Mouse (Mus musculus): ENCODE measurements around the gene Rabif. TPM values are rescaled to one million over a fixed set of nuclear protein-coding genes. Genes with fewer than 3 reads are reported as not detected.

Gene Rabif
- polyA plus RNA-seq, 1 experiment from 2014 or later, result 78.5 TPM

DNA sequence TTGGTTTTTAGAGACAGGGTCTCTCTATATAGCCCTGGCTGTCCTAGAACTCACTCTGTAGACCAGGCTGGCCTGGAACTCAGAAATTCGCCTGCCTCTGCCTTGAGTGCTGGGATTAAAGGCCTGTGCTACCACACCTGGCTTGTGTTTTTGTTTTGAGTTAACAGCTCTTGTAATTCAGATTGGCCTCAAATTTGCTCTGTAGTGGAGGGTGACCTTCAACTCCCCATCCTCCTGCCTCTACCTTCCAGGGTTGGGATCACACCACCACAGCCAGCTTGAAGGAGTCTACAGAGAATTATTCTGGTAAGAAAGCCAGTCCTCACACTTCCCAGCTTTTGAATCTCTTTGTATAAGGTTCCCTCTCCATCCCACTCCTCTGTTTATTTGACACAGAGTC, 6.5 kb downstream of the Rabif start:
- ATAC-seq, result no peak
- Histone ChIP-seq H3K9me3 (replicated peaks; ENCODE audit: control insufficient read depth, low read length, poor library complexity, severe bottlenecking) (no peaks in the 10 kb centered on the region), H3K4me2 (ENCODE audit: low read length) (no peak overlapping the region), H3K27ac (ENCODE audit: low read length) (no peak overlapping the region), H3K4me1 (ENCODE audit: control insufficient read depth, insufficient read depth, low read length) (peaks cover 3% of the 10 kb centered on the region), H3K27me3 (ENCODE audit: control insufficient read depth, insufficient read depth, low read depth, low read length) (no peaks in the 10 kb centered on the region), H3K9ac (ENCODE audit: low read depth, low read length) (no peak overlapping the region), H3K36me3 (ENCODE audit: control insufficient read depth, insufficient read depth, low read length) (peaks cover 9% of the 10 kb centered on the region; the same call in 1 of the 2 replicates), H3K4me3 (ENCODE audit: low read depth, low read length) (no peak overlapping the region)
- WGBS, result 90% methylated on average over 1 of the region's 1 CpGs

DNA sequence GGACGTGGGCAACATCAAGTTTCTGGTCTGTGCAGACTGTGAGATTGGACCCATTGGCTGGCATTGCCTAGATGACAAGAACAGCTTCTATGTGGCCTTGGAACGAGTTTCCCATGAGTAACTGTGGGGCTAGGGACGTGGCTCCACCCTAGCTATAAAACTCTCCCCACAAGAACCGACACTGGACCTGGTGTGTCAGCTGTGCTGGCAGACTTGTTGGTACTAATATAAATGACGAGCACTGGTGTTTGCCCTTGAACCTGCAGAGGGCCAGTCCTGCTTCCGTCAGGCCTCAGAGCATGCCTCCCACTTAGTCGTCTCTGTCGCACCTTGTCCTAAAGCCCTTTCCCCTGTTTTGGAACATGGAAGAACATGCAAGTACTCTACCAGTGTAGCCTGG, 11.8 kb downstream of the Rabif start:
- Histone ChIP-seq H3K4me3 (ENCODE audit: low read depth, low read length) (no peak overlapping the region), H3K27ac (ENCODE audit: low read length) (no peak overlapping the region), H3K4me2 (ENCODE audit: low read length) (no peak overlapping the region), H3K9ac (ENCODE audit: low read depth, low read length) (no peak overlapping the region), H3K4me1 (ENCODE audit: control insufficient read depth, insufficient read depth, low read length) (no peaks in the 10 kb centered on the region), H3K9me3 (replicated peaks; ENCODE audit: control insufficient read depth, low read length, poor library complexity, severe bottlenecking) (no peaks in the 10 kb centered on the region), H3K36me3 (ENCODE audit: control insufficient read depth, insufficient read depth, low read length) (peaks cover 25% of the 10 kb centered on the region), H3K27me3 (ENCODE audit: control insufficient read depth, insufficient read depth, low read depth, low read length) (no peaks in the 10 kb centered on the region)
- no peak for ATAC-seq
- 99% methylated on average over 8 of the region's 8 CpGs for WGBS

GRCm38 (mm10) chr1:134510018-134510417, 15.6 kb downstream of the Rabif start:
- Histone ChIP-seq H3K27ac (ENCODE audit: low read length) (no peak overlapping the region), H3K9ac (ENCODE audit: low read depth, low read length) (no peak overlapping the region), H3K9me3 (replicated peaks; ENCODE audit: control insufficient read depth, low read length, poor library complexity, severe bottlenecking) (no peaks in the 10 kb centered on the region), H3K4me3 (ENCODE audit: low read depth, low read length) (no peak overlapping the region), H3K4me2 (ENCODE audit: low read length) (no peak overlapping the region), H3K4me1 (ENCODE audit: control insufficient read depth, insufficient read depth, low read length) (no peaks in the 10 kb centered on the region; the same call in 1 of the 2 replicates), H3K36me3 (ENCODE audit: control insufficient read depth, insufficient read depth, low read length) (peaks cover 22% of the 10 kb centered on the region), H3K27me3 (ENCODE audit: control insufficient read depth, insufficient read depth, low read depth, low read length) (0 out of 2 replicates have a peak, but pooled peaks cover 2% of the 10 kb centered on the region)
- ATAC-seq, result no peak
- 58% methylated on average over 7 of the region's 7 CpGs for WGBS

- H3K4me1 ChIP-seq (ENCODE audit: control insufficient read depth, insufficient read depth, low read length), result no peaks in the 10 kb centered on the region; the same call in 1 of the 2 replicates
- no peak overlapping the region for H3K4me3 ChIP-seq (ENCODE audit: low read depth, low read length)
- H3K4me2 ChIP-seq (ENCODE audit: low read length), result no peak overlapping the region
- no peak overlapping the region for H3K9ac ChIP-seq (ENCODE audit: low read depth, low read length)
- H3K36me3 ChIP-seq (ENCODE audit: control insufficient read depth, insufficient read depth, low read length), result peaks cover 8% of the 10 kb centered on the region; the same call in 1 of the 2 replicates
- no peak for ATAC-seq
- 0 out of 2 replicates have a peak, but pooled peaks cover 2% of the 10 kb centered on the region for H3K27me3 ChIP-seq (ENCODE audit: control insufficient read depth, insufficient read depth, low read depth, low read length)
- 54% methylated on average over 4 of the region's 4 CpGs for WGBS
- H3K27ac ChIP-seq (ENCODE audit: low read length), result no peak overlapping the region
- no peaks in the 10 kb centered on the region for H3K9me3 ChIP-seq (replicated peaks; ENCODE audit: control insufficient read depth, low read length, poor library complexity, severe bottlenecking)
These were observed 17.7 kb downstream of the Rabif start for GRCm38 (mm10) chr1:134512183-134512582.

GRCm38 (mm10) chr1:134512584-134512983, 18.1 kb downstream of the Rabif start:
- 57% methylated on average over 6 of the region's 6 CpGs for WGBS
- no peak overlapping the region for H3K9ac ChIP-seq (ENCODE audit: low read depth, low read length)
- H3K27ac ChIP-seq (ENCODE audit: low read length), result no peak overlapping the region
- H3K4me2 ChIP-seq (ENCODE audit: low read length), result no peak overlapping the region; the same call in 1 of the 2 replicates
- ATAC-seq, result no peak
- no peaks in the 10 kb centered on the region for H3K9me3 ChIP-seq (replicated peaks; ENCODE audit: control insufficient read depth, low read length, poor library complexity, severe bottlenecking)
- no peaks in the 10 kb centered on the region; the same call in 1 of the 2 replicates for H3K4me1 ChIP-seq (ENCODE audit: control insufficient read depth, insufficient read depth, low read length)
- peaks cover 4% of the 10 kb centered on the region; the same call in 1 of the 2 replicates for H3K36me3 ChIP-seq (ENCODE audit: control insufficient read depth, insufficient read depth, low read length)
- H3K4me3 ChIP-seq (ENCODE audit: low read depth, low read length), result no peak overlapping the region
- H3K27me3 ChIP-seq (ENCODE audit: control insufficient read depth, insufficient read depth, low read depth, low read length), result 0 out of 2 replicates have a peak, but pooled peaks cover 2% of the 10 kb centered on the region

GRCm38 (mm10) chr1:134513312-134513860, 18.9 kb downstream of the Rabif start:
- no peak for ATAC-seq
- peak overlapping the region; percentile 60 for H3K4me2 ChIP-seq (ENCODE audit: low read length)
- H3K4me1 ChIP-seq (ENCODE audit: control insufficient read depth, insufficient read depth, low read length), result no peaks in the 10 kb centered on the region; the same call in 1 of the 2 replicates
- no peaks in the 10 kb centered on the region for H3K9me3 ChIP-seq (replicated peaks; ENCODE audit: control insufficient read depth, low read length, poor library complexity, severe bottlenecking)
- no peak overlapping the region for H3K27ac ChIP-seq (ENCODE audit: low read length)
- 0 out of 2 replicates have a peak, but pooled peaks cover 2% of the 10 kb centered on the region for H3K27me3 ChIP-seq (ENCODE audit: control insufficient read depth, insufficient read depth, low read depth, low read length)
- H3K9ac ChIP-seq (ENCODE audit: low read depth, low read length), result peak overlapping the region; percentile 49
- H3K4me3 ChIP-seq (ENCODE audit: low read depth, low read length), result peak overlapping the region; percentile 29
- H3K36me3 ChIP-seq (ENCODE audit: control insufficient read depth, insufficient read depth, low read length), result peaks cover 3% of the 10 kb centered on the region; the same call in 1 of the 2 replicates
- WGBS, result 1% methylated on average over 37 of the region's 38 CpGs

DNA sequence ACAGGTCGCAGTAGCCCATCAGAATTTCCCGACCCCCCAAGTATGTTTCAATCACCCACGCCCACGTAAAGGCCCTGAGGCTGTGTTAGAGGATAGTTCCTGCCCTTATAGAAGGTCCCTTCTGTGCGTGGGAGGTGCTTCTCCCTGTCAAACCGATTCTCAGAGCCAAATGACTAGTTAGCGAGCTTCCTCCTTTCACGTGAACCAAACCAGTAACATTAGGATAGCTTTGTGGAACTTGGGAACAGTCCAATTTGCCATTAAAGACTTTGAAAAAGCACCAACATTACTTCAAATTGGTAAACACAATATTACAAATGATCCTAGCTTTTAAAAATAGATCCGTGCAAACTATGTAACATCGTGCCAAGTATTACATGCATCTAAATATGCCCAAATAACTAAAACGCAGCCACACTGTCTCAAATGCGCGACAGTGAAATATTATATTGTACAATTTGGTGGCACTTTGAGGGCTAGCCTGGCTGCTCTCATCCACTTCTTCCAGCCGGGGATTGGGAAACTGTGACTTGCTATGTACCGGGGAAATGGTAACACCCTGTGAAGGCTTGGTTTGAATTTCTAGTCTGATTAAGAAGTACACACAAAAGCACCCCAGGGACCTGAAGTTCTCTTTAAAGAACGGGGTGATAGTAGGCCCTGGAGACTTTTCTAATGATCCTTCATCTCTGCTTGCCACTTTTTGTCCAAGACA, 19.6 kb downstream of the Rabif start:
- Histone ChIP-seq H3K4me3 (ENCODE audit: low read depth, low read length) (no peak overlapping the region), H3K9ac (ENCODE audit: low read depth, low read length) (no peak overlapping the region)
- WGBS, result 45% methylated on average over 16 of the region's 16 CpGs

DNA sequence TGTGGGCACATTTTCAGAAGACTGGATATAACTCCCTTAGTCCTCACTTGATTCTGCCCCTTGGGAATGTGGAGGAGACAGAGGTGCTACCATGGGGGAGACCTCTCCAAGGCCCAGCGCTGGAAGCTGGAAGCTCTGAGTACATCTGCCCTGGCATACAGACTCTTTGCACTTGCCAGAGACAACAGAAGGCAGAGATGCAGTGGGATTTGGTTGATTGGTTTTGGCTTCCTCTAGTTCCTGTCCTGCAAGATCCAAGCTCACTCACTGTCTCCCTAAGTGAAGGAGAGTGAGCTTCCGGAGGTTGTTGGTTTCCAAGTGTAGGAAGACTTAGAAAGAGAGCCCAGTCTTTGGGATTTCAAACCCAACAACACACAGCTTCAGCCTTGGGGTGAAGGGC, 21.4 kb downstream of the Rabif start:
- H3K27ac ChIP-seq (ENCODE audit: low read length), result no peak overlapping the region
- ATAC-seq, result no peak
- H3K4me3 ChIP-seq (ENCODE audit: low read depth, low read length), result no peak overlapping the region
- no peak overlapping the region for H3K9ac ChIP-seq (ENCODE audit: low read depth, low read length)
- H3K4me1 ChIP-seq (ENCODE audit: control insufficient read depth, insufficient read depth, low read length), result no peaks in the 10 kb centered on the region; the same call in 1 of the 2 replicates
- H3K9me3 ChIP-seq (replicated peaks; ENCODE audit: control insufficient read depth, low read length, poor library complexity, severe bottlenecking), result no peaks in the 10 kb centered on the region
- no peaks in the 10 kb centered on the region for H3K36me3 ChIP-seq (ENCODE audit: control insufficient read depth, insufficient read depth, low read length)
- 0 out of 2 replicates have a peak, but pooled peaks cover 2% of the 10 kb centered on the region for H3K27me3 ChIP-seq (ENCODE audit: control insufficient read depth, insufficient read depth, low read depth, low read length)
- 85% methylated on average over 2 of the region's 2 CpGs for WGBS
- H3K4me2 ChIP-seq (ENCODE audit: low read length), result no peak overlapping the region

More for the DNA sequence above, 19.6 kb downstream of the Rabif start:
- H3K4me1 ChIP-seq (ENCODE audit: control insufficient read depth, insufficient read depth, low read length), result no peaks in the 10 kb centered on the region; the same call in 1 of the 2 replicates
- no peak for ATAC-seq
- H3K36me3 ChIP-seq (ENCODE audit: control insufficient read depth, insufficient read depth, low read length), result no peaks in the 10 kb centered on the region
- H3K27ac ChIP-seq (ENCODE audit: low read length), result no peak overlapping the region
- H3K4me2 ChIP-seq (ENCODE audit: low read length), result peak overlapping the region; percentile 60; the same call in 1 of the 2 replicates
- no peaks in the 10 kb centered on the region for H3K9me3 ChIP-seq (replicated peaks; ENCODE audit: control insufficient read depth, low read length, poor library complexity, severe bottlenecking)
- 0 out of 2 replicates have a peak, but pooled peaks cover 2% of the 10 kb centered on the region for H3K27me3 ChIP-seq (ENCODE audit: control insufficient read depth, insufficient read depth, low read depth, low read length)
